Mouse (Mus musculus): ENCODE results near the gene Tax1bp3. TPM values are rescaled to one million over a fixed set of nuclear protein-coding genes. Genes with fewer than 3 reads are reported as not detected.

Gene Tax1bp3
- total and polyA plus RNA-seq, 3 experiments, result 2.6 to 3.3 (median 2.8) TPM

- H3K36me3 ChIP-seq (replicated peaks in 1 of 2; ENCODE audit: control insufficient read depth in 1 of 2, insufficient read depth in 1 of 2, low read length in 1 of 2), result no peaks in the 10 kb centered on the region
- H3K9me3 ChIP-seq (replicated peaks; ENCODE audit: low read length), result peaks cover 2% of the 10 kb centered on the region
- dilution Hi-C loops (cut with MboI; ENCODE audit: extremely low pct_ligation_motif_present, extremely low pct_unique_long_range_greater_than_20kb, low sequenced_read_pairs) (no loop called here), in situ Hi-C loops (cut with MboI; ENCODE audit: low pct_ligation_motif_present, low pct_unique_long_range_greater_than_20kb, low sequenced_read_pairs) (no loop called here)
- H3K27me3 ChIP-seq (replicated peaks), result no peaks in the 10 kb centered on the region
- H3K27ac ChIP-seq (ENCODE audit: insufficient read depth, low read depth), result no peak overlapping the region
- no peaks in the 10 kb centered on the region for H3K79me2 ChIP-seq (replicated peaks; ENCODE audit: control insufficient read depth, extremely low read depth, insufficient read depth, poor library complexity, severe bottlenecking)
- H3K9ac ChIP-seq (ENCODE audit: insufficient read depth, low read depth), result no peak overlapping the region
- H3K4me1 ChIP-seq (ENCODE audit: control insufficient read depth in 1 of 2, insufficient read depth in 2 of 2), result no peaks in the 10 kb centered on the region
- H3K4me2 ChIP-seq (ENCODE audit: insufficient read depth, low read depth, poor library complexity, severe bottlenecking), result no peak overlapping the region
- DNase-seq (ENCODE audit: extremely low read depth), result peak; percentile 29
- H3K4me3 ChIP-seq (replicated peaks in 1 of 3; ENCODE audit: low read depth in 2 of 3, low read length in 2 of 3, poor library complexity in 1 of 3), result no peak overlapping the region
- TF ChIP-seq CTCF (conservative IDR thresholded peaks at IDR 0.05 in 1 of 2, IDR thresholded peaks at IDR 0.05 in 1 of 2; ENCODE audit: low read depth in 2 of 2, low read length in 2 of 2) (peak in 1 of 2 experiments; percentile 56; a peak in 2 of 4 replicates), E2F4 (IDR thresholded peaks at IDR 0.05; ENCODE audit: insufficient replicate concordance, low read depth, low read length) (no peak), PAX5 (IDR thresholded peaks at IDR 0.05; ENCODE audit: low read length) (no peak), NELFE (IDR thresholded peaks at IDR 0.05; ENCODE audit: low read depth, low read length) (no peak), IRF4 (IDR thresholded peaks at IDR 0.05; ENCODE audit: low read depth, low read length) (no peak), JUN (IDR thresholded peaks at IDR 0.05; ENCODE audit: insufficient read depth, low read depth, low read length) (no peak), ZC3H11A (IDR thresholded peaks at IDR 0.05; ENCODE audit: low read depth, low read length) (no peak), ZNF384 (IDR thresholded peaks at IDR 0.05; ENCODE audit: low read depth, low read length) (no peak), RAD21 (IDR thresholded peaks at IDR 0.05; ENCODE audit: low read depth, low read length) (peak; percentile 40), SMC3 (IDR thresholded peaks at IDR 0.05; ENCODE audit: low read depth, low read length) (peak; percentile 29; the same call in 1 of the 2 replicates), MAFK (IDR thresholded peaks at IDR 0.05; ENCODE audit: insufficient replicate concordance, low read length) (no peak), ZKSCAN1 (IDR thresholded peaks at IDR 0.05; ENCODE audit: borderline replicate concordance, low read depth, low read length) (no peak), MYC (IDR thresholded peaks at IDR 0.05; ENCODE audit: low read depth, low read length) (no peak), TCF12 (IDR thresholded peaks at IDR 0.05; ENCODE audit: low read depth, low read length) (no peak), GABPA (IDR thresholded peaks at IDR 0.05; ENCODE audit: insufficient replicate concordance, low read depth, low read length) (no peak)
Measured at GRCm38 (mm10) chr11:73207621-73208020, 30.7 kb downstream of the Tax1bp3 start.

DNA sequence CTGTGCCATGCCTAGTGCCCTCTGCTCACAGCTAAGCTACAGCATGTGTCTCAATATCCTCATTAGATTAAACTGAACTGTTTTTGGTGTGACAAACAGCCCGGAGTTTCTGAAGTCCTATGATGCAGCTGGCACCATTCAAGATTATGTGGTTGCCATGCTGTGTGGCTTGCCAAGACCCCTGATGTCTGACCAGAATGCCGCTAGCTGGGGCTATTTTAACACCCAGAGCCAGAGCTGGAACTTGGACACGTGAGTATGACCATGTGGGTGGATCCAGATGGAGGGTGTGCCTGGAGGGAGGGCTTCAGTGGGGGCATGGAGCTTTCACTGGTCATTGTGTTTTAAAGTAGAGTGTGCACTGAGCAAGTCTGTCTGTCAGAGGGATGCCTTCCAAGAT is 37.1 kb downstream of the Tax1bp3 start:
- H3K79me2 ChIP-seq (replicated peaks; ENCODE audit: control insufficient read depth, extremely low read depth, insufficient read depth, poor library complexity, severe bottlenecking), result no peaks in the 10 kb centered on the region
- no peaks in the 10 kb centered on the region for H3K36me3 ChIP-seq (replicated peaks in 1 of 2; ENCODE audit: control insufficient read depth in 1 of 2, insufficient read depth in 1 of 2, low read length in 1 of 2)
- H3K9ac ChIP-seq (ENCODE audit: insufficient read depth, low read depth), result no peak overlapping the region
- in situ Hi-C loops (cut with MboI; ENCODE audit: low pct_ligation_motif_present, low pct_unique_long_range_greater_than_20kb, low sequenced_read_pairs) (no loop called here), dilution Hi-C loops (cut with MboI; ENCODE audit: extremely low pct_ligation_motif_present, extremely low pct_unique_long_range_greater_than_20kb, low sequenced_read_pairs) (no loop called here)
- no peak overlapping the region for H3K4me3 ChIP-seq (replicated peaks in 1 of 3; ENCODE audit: low read depth in 2 of 3, low read length in 2 of 3, poor library complexity in 1 of 3)
- H3K9me3 ChIP-seq (replicated peaks; ENCODE audit: low read length), result no peaks in the 10 kb centered on the region
- H3K27me3 ChIP-seq (replicated peaks), result peaks cover 18% of the 10 kb centered on the region
- H3K27ac ChIP-seq (ENCODE audit: insufficient read depth, low read depth), result no peak overlapping the region
- no peak overlapping the region for H3K4me2 ChIP-seq (ENCODE audit: insufficient read depth, low read depth, poor library complexity, severe bottlenecking)
- no peak for DNase-seq (ENCODE audit: extremely low read depth)
- no peaks in the 10 kb centered on the region for H3K4me1 ChIP-seq (ENCODE audit: control insufficient read depth in 1 of 2, insufficient read depth in 2 of 2)
- TF ChIP-seq UBTF (IDR thresholded peaks at IDR 0.05; ENCODE audit: low read depth, low read length) (no peak), POLR2AphosphoS2 (IDR thresholded peaks at IDR 0.05; ENCODE audit: low read depth, low read length) (no peak), MAZ (IDR thresholded peaks at IDR 0.05; ENCODE audit: low read depth, low read length) (no peak), BHLHE40 (IDR thresholded peaks at IDR 0.05; ENCODE audit: low read depth, low read length) (no peak), RCOR1 (conservative IDR thresholded peaks at IDR 0.05; ENCODE audit: low read depth, low read length) (no peak), HCFC1 (IDR thresholded peaks at IDR 0.05; ENCODE audit: low read depth, low read length) (no peak), SMC3 (IDR thresholded peaks at IDR 0.05; ENCODE audit: low read depth, low read length) (no peak), JUND (conservative IDR thresholded peaks at IDR 0.05; ENCODE audit: low read depth, low read length) (no peak), EP300 (IDR thresholded peaks at IDR 0.05; ENCODE audit: low read length) (no peak), CHD1 (IDR thresholded peaks at IDR 0.05; ENCODE audit: low read depth, low read length) (no peak), ETS1 (conservative IDR thresholded peaks at IDR 0.05; ENCODE audit: low read depth, low read length) (no peak), USF1 (IDR thresholded peaks at IDR 0.05; ENCODE audit: low read depth, low read length) (no peak)
